13 mouse cellular contexts compared by ENCODE assay signal in the genomic region with DNA sequence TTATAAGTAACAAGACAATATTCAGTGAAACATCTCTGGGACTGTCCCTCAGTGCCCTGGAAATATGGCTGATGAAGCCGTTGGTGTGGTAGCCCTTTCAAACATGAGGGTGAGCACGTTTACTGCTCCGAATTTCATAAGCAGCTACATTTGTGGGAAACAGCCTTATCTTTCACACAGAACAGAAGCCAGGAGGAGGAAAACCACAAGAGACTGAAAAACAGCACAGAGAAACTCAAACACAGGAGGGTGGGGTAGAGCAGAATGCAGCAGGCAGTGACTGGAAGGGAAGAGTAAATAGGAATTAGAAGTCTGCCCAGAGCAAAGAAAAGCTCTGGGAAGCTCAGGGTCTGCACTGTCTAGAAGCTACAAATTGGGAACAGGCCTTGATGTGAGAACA.
DNase-seq lines count a peak whose midpoint lies in the region; ATAC-seq lines count a peak whose summit lies in the region.
"Had no signal": no experiment of that assay in that cellular context is flagged by ENCODE, and none has a peak within 500 bp of the region (broad histone marks: within the 10 kb centered on the region; RNA-seq: fewer than 3 reads in every experiment).

No protein-coding gene starts in this region.

- no peak overlapping the region for H3K4me3 ChIP-seq in limb, embryonic 11.5 days (ENCODE audit: low read depth, low read length)
- no peak overlapping the region for H3K4me3 ChIP-seq in limb, embryonic 10.5 days
- no peak overlapping the region for H3K4me3 ChIP-seq in liver, embryonic 15.5 days (replicated peaks)
- H3K4me3 ChIP-seq in midbrain, embryonic 16.5 days (ENCODE audit: low read depth, low read length), result no peak overlapping the region
- H3K4me3 ChIP-seq: heart, embryonic 10.5 days; hindbrain, embryonic 13.5 days had no signal

- DNase-seq in limb, embryonic 11.5 days (ENCODE audit: low spot score), result peak; percentile 21
- no peak for DNase-seq in limb, embryonic 10.5 days (ENCODE audit: low spot score)
- DNase-seq in MEL-GATA-1-ER (ENCODE audit: extremely low read depth, low read depth), result peak; percentile 65
- peak; percentile 42 to 46 for DNase-seq in thymus, postnatal 10 days (ENCODE audit: low spot score in 2 of 2)
- no peak for DNase-seq in MN1 (ENCODE audit: low spot score)
- no peak for DNase-seq in adrenal gland, adult 8-10 months
- DNase-seq: B cell, adult 2 months; kidney, postnatal 14 days had no signal

- H3K36me3 ChIP-seq in limb, embryonic 11.5 days (ENCODE audit: control insufficient read depth, insufficient read depth, low read length), result no peaks in the 10 kb centered on the region
- H3K36me3 ChIP-seq in limb, embryonic 10.5 days, result no peaks in the 10 kb centered on the region
- H3K36me3 ChIP-seq in liver, embryonic 15.5 days (replicated peaks), result no peaks in the 10 kb centered on the region
- no peaks in the 10 kb centered on the region for H3K36me3 ChIP-seq in midbrain, embryonic 16.5 days (ENCODE audit: control insufficient read depth, insufficient read depth, low read length)
- H3K36me3 ChIP-seq: heart, embryonic 10.5 days; hindbrain, embryonic 13.5 days had no signal

- no peaks in the 10 kb centered on the region for H3K27me3 ChIP-seq in limb, embryonic 11.5 days (ENCODE audit: control insufficient read depth, insufficient read depth, low read length)
- H3K27me3 ChIP-seq in limb, embryonic 10.5 days (ENCODE audit: low read depth, poor library complexity, severe bottlenecking), result no peaks in the 10 kb centered on the region
- no peaks in the 10 kb centered on the region for H3K27me3 ChIP-seq in liver, embryonic 15.5 days
- H3K27me3 ChIP-seq in midbrain, embryonic 16.5 days (ENCODE audit: control insufficient read depth, insufficient read depth, low read depth, low read length), result no peaks in the 10 kb centered on the region
- H3K27me3 ChIP-seq: hindbrain, embryonic 13.5 days had no signal

- 72% methylated on average over 3 of the region's 3 CpGs for WGBS in limb, embryonic 11.5 days
- 90% methylated on average over 3 of the region's 3 CpGs for WGBS in limb, embryonic 10.5 days
- WGBS in liver, embryonic 15.5 days (ENCODE audit: insufficient replicate concordance), result 13% methylated on average over 3 of the region's 3 CpGs
- WGBS in midbrain, embryonic 16.5 days, result 88% methylated on average over 3 of the region's 3 CpGs

- H3K27ac ChIP-seq in limb, embryonic 11.5 days (replicated peaks; ENCODE audit: low read depth, low read length), result no peak overlapping the region
- H3K27ac ChIP-seq in limb, embryonic 10.5 days, result no peak overlapping the region
- H3K27ac ChIP-seq in liver, embryonic 15.5 days (replicated peaks), result no peak overlapping the region
- no peak overlapping the region for H3K27ac ChIP-seq in midbrain, embryonic 16.5 days (ENCODE audit: low read length)
- H3K27ac ChIP-seq: heart, embryonic 10.5 days; hindbrain, embryonic 13.5 days had no signal

- no peaks in the 10 kb centered on the region for H3K4me1 ChIP-seq in limb, embryonic 11.5 days (ENCODE audit: control insufficient read depth, insufficient read depth, low read length)
- peaks cover 8% of the 10 kb centered on the region for H3K4me1 ChIP-seq in limb, embryonic 10.5 days
- peaks cover 7% of the 10 kb centered on the region; the same call in 1 of the 2 replicates for H3K4me1 ChIP-seq in liver, embryonic 15.5 days (replicated peaks)
- no peaks in the 10 kb centered on the region; the same call in 1 of the 2 replicates for H3K4me1 ChIP-seq in midbrain, embryonic 16.5 days (ENCODE audit: control insufficient read depth, insufficient read depth, low read length)
- H3K4me1 ChIP-seq: hindbrain, embryonic 13.5 days had no signal

- no peaks in the 10 kb centered on the region for H3K9me3 ChIP-seq in limb, embryonic 11.5 days (ENCODE audit: control insufficient read depth, low read length)
- H3K9me3 ChIP-seq in limb, embryonic 10.5 days (replicated peaks), result no peaks in the 10 kb centered on the region
- no peaks in the 10 kb centered on the region for H3K9me3 ChIP-seq in liver, embryonic 15.5 days (replicated peaks)
- no peaks in the 10 kb centered on the region for H3K9me3 ChIP-seq in midbrain, embryonic 16.5 days (replicated peaks; ENCODE audit: control insufficient read depth, low read length, poor library complexity, severe bottlenecking)
- H3K9me3 ChIP-seq: heart, embryonic 10.5 days; hindbrain, embryonic 13.5 days had no signal

- no peak for ATAC-seq in limb, embryonic 11.5 days (ENCODE audit: insufficient number of reproducible peaks, low FRiP score, low TSS enrichment, low read depth)
- peak; percentile 28; the same call in 1 of the 2 replicates for ATAC-seq in liver, embryonic 15.5 days (ENCODE audit: insufficient read depth)
- ATAC-seq in midbrain, embryonic 16.5 days, result no peak

- no peak overlapping the region for H3K4me2 ChIP-seq in limb, embryonic 11.5 days (ENCODE audit: low read depth, severe bottlenecking)
- no peak overlapping the region for H3K4me2 ChIP-seq in liver, embryonic 15.5 days
- H3K4me2 ChIP-seq in midbrain, embryonic 16.5 days (ENCODE audit: low read length), result no peak overlapping the region
- H3K4me2 ChIP-seq: hindbrain, embryonic 13.5 days; midbrain, embryonic 11.5 days had no signal

- no peak overlapping the region for H3K9ac ChIP-seq in limb, embryonic 11.5 days (ENCODE audit: low read length)
- no peak overlapping the region for H3K9ac ChIP-seq in liver, embryonic 15.5 days
- no peak overlapping the region for H3K9ac ChIP-seq in midbrain, embryonic 16.5 days (ENCODE audit: low read depth, low read length)
- H3K9ac ChIP-seq: hindbrain, embryonic 13.5 days had no signal

Comparison
In these comparisons a context has a peak if more than half of its experiments do, and no peak if none do; other contexts are left out.
1. DNase-seq: peak in limb, embryonic 11.5 days (single experiment), MEL-GATA-1-ER (single experiment) and thymus, postnatal 10 days (2 of 2); none in limb, embryonic 10.5 days (single experiment), MN1 (single experiment) and adrenal gland, adult 8-10 months (single experiment).